Mouse (Mus musculus): ENCODE results near the gene Elovl1. TPM values are rescaled to one million over a fixed set of nuclear protein-coding genes. Genes with fewer than 3 reads are reported as not detected.

Gene Elovl1
- polyA plus RNA-seq, 1 experiment = 324 TPM

DNA sequence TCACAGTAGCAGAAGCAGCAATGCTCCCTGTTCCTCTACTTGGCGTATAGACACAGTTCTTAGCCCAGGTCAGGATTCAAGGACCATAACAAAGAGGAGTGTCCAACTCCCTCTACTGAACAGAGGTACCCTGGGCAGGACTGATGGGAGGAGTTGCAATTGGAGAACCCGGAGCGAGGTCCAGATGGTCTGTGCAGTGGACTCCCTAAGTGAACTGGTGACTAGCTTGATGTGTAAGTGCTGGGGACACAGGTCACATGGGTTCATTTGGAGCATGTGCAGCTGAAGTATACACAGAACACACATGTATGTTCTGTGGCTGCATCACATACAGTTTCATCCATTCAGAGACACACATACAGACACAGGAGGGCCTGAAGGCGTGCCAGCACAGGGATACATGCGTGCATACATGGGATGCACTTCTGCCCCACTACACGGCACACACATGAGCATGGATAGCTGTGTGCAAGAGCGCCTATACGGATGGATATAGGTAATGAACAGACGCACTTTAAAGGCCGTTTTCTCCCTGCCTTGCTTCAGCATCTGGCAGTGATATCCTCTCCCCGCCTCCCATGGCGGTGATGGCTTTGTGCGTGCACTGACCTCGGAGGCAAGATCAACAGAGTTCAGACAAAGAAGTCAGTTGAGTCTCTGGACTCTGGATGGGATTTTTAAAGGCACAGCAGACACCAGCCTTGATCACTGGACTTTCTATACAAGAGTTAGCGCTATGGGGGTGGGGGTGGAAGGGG is 49.1 kb downstream of the Elovl1 start:
- 64% methylated on average over 15 of the region's 15 CpGs for WGBS
- Histone ChIP-seq H3K27ac (ENCODE audit: insufficient read depth, low read depth, low read length) (no peak overlapping the region), H3K27me3 (ENCODE audit: control insufficient read depth, insufficient read depth, low read length) (no peaks in the 10 kb centered on the region), H3K4me1 (ENCODE audit: control insufficient read depth, insufficient read depth, insufficient read length, low read length) (peaks cover 10% of the 10 kb centered on the region), H3K4me3 (ENCODE audit: low read depth, low read length) (no peak overlapping the region), H3K36me3 (ENCODE audit: control insufficient read depth, insufficient read depth, low read length) (no peaks in the 10 kb centered on the region)
- TF ChIP-seq POLR2A (IDR thresholded peaks at IDR 0.05; ENCODE audit: low read depth, low read length) = no peak
- no peak for TF ChIP-seq CTCF (IDR thresholded peaks at IDR 0.05; ENCODE audit: extremely low read depth, insufficient read length, insufficient replicate concordance, low read depth, low read length)

Other genes starting within 250 kb of the Elovl1 start
- gene Kdm4a, start 248.1 kb upstream of the Elovl1 start, polyA plus RNA-seq (2012; rRNA removed) = 9.9 and 21.9 TPM in 2 replicates
- 133 and 257 TPM in 2 replicates for gene Ptprf, start 136.7 kb upstream of the Elovl1 start, polyA plus RNA-seq (2012; rRNA removed)
- gene Szt2, start 18.8 kb upstream of the Elovl1 start, polyA plus RNA-seq (2012; rRNA removed) = 18.5 and 35.1 TPM in 2 replicates
- gene Med8, start 18.8 kb upstream of the Elovl1 start, polyA plus RNA-seq (2012; rRNA removed) = 10.7 and 19.5 TPM in 2 replicates
- 22.3 and 42.8 TPM in 2 replicates for gene Cdc20, start 9.3 kb downstream of the Elovl1 start, polyA plus RNA-seq (2012; rRNA removed)
- 0.08 TPM in 1 of 2 replicates, not detected in the other for gene Mpl, start 29.4 kb downstream of the Elovl1 start, polyA plus RNA-seq (2012; rRNA removed)
- 8.6 and 16.2 TPM in 2 replicates for gene Tie1, start 62.0 kb downstream of the Elovl1 start, polyA plus RNA-seq (2012; rRNA removed)
- 62.2 and 164 TPM in 2 replicates for gene 2610528J11Rik, start 98.9 kb downstream of the Elovl1 start, polyA plus RNA-seq (2012; rRNA removed)
- gene Tmem125, start 116.0 kb downstream of the Elovl1 start, polyA plus RNA-seq (2012; rRNA removed) = 37.2 and 68.8 TPM in 2 replicates
- gene Cfap57, start 192.7 kb downstream of the Elovl1 start, polyA plus RNA-seq (2012; rRNA removed) = not detected in 2 replicates
- gene Ebna1bp2, start 192.7 kb downstream of the Elovl1 start, polyA plus RNA-seq (2012; rRNA removed) = 4.5 and 11.2 TPM in 2 replicates
- gene Olfr62, start 230.9 kb downstream of the Elovl1 start, polyA plus RNA-seq (2012; rRNA removed) = not detected in 2 replicates

Data from small intestine, adult 2 months (tissue).